Mouse (Mus musculus) G1E (cell line): ENCODE measurements around the gene Fkbp14.

Experiments
- CTCF ChIP-seq: IDR thresholded peaks from 2 replicates; pipeline ENCODE4 v1.5.1; 2012; ENCODE audit warnings: low read depth, low read length, inconsistent platforms, mixed read lengths
- GATA2 ChIP-seq: IDR thresholded peaks from 2 replicates; pipeline ENCODE4 v1.6.1; 2012; ENCODE audit warnings: low read depth, low read length, inconsistent platforms, borderline replicate concordance
- POLR2AphosphoS5 ChIP-seq: IDR thresholded peaks from 2 replicates; pipeline ENCODE4 v1.6.1; 2012; ENCODE audit warnings: low read depth, low read length, inconsistent platforms; ENCODE audit not compliant: insufficient replicate concordance
- TAL1 ChIP-seq: conservative IDR thresholded peaks from 2 replicates; pipeline ENCODE4 v1.6.1; 2012; ENCODE audit warnings: low read depth, low read length, inconsistent platforms, mixed read lengths

- no peak for TF ChIP-seq CTCF
- no peak for TF ChIP-seq TAL1
- TF ChIP-seq GATA2 = no peak
- TF ChIP-seq POLR2AphosphoS5 = no peak
These were observed 42.8 kb upstream of the Fkbp14 start for GRCm38 (mm10) chr6:54639877-54640276.
